Mouse (Mus musculus): ENCODE data around the gene Noc2l. TPM values are rescaled to one million over a fixed set of nuclear protein-coding genes. Genes with fewer than 3 reads are reported as not detected.

Gene Noc2l
- polyA plus RNA-seq, 2 experiments = 61.2 to 130 TPM

- ATAC-seq (ENCODE audit: low FRiP score, low read depth) (no peak), DNase-seq (ENCODE audit: low spot score) (no peak)
- Histone ChIP-seq H3K27ac (replicated peaks; ENCODE audit: low read depth, low read length) (no peak overlapping the region), H3K4me3 (replicated peaks; ENCODE audit: low read length) (no peak overlapping the region), H3K27me3 (ENCODE audit: control insufficient read depth, insufficient read depth, low read length) (no peaks in the 10 kb centered on the region), H3K4me1 (ENCODE audit: control insufficient read depth, insufficient read depth, low read length) (no peaks in the 10 kb centered on the region), H3K4me2 (replicated peaks; ENCODE audit: low read depth, low read length, severe bottlenecking) (no peak overlapping the region), H3K9ac (ENCODE audit: low read depth, low read length, severe bottlenecking) (no peak overlapping the region), H3K9me3 (ENCODE audit: control insufficient read depth, low read length) (no peaks in the 10 kb centered on the region), H3K36me3 (ENCODE audit: control insufficient read depth, insufficient read depth, low read length) (0 out of 2 replicates have a peak, but pooled peaks cover 4% of the 10 kb centered on the region)
- no peak for TF ChIP-seq POLR2A (IDR thresholded peaks at IDR 0.05; ENCODE audit: borderline replicate concordance, extremely low read depth, insufficient read depth, insufficient read length)
- WGBS = 63% methylated on average over 16 of the region's 16 CpGs
Observed at GRCm38 (mm10) chr4:156217838-156218237, 18.0 kb upstream of the Noc2l start.

- Histone ChIP-seq H3K36me3 (ENCODE audit: control insufficient read depth, insufficient read depth, low read length) (0 out of 2 replicates have a peak, but pooled peaks cover 7% of the 10 kb centered on the region), H3K27ac (replicated peaks; ENCODE audit: low read depth, low read length) (no peak overlapping the region), H3K9ac (ENCODE audit: low read depth, low read length, severe bottlenecking) (no peak overlapping the region), H3K4me1 (ENCODE audit: control insufficient read depth, insufficient read depth, low read length) (no peaks in the 10 kb centered on the region), H3K9me3 (ENCODE audit: control insufficient read depth, low read length) (no peaks in the 10 kb centered on the region), H3K4me2 (replicated peaks; ENCODE audit: low read depth, low read length, severe bottlenecking) (no peak overlapping the region), H3K27me3 (ENCODE audit: control insufficient read depth, insufficient read depth, low read length) (no peaks in the 10 kb centered on the region), H3K4me3 (replicated peaks; ENCODE audit: low read length) (no peak overlapping the region)
- WGBS = 87% methylated on average over 11 of the region's 11 CpGs
- no peak for TF ChIP-seq POLR2A (IDR thresholded peaks at IDR 0.05; ENCODE audit: borderline replicate concordance, extremely low read depth, insufficient read depth, insufficient read length)
- DNase-seq (ENCODE audit: low spot score) = no peak
- ATAC-seq (ENCODE audit: low FRiP score, low read depth) = no peak
Observed at GRCm38 (mm10) chr4:156219936-156220335, 15.9 kb upstream of the Noc2l start.

- TF ChIP-seq POLR2A (IDR thresholded peaks at IDR 0.05; ENCODE audit: borderline replicate concordance, extremely low read depth, insufficient read depth, insufficient read length) = no peak
- H3K27me3 ChIP-seq (ENCODE audit: control insufficient read depth, insufficient read depth, low read length) = no peaks in the 10 kb centered on the region
- H3K27ac ChIP-seq (replicated peaks; ENCODE audit: low read depth, low read length) = no peak overlapping the region
- DNase-seq (ENCODE audit: low spot score) = no peak
- H3K4me3 ChIP-seq (replicated peaks; ENCODE audit: low read length) = no peak overlapping the region
- 0 out of 2 replicates have a peak, but pooled peaks cover 5% of the 10 kb centered on the region for H3K4me1 ChIP-seq (ENCODE audit: control insufficient read depth, insufficient read depth, low read length)
- WGBS = 79% methylated on average over 2 of the region's 2 CpGs
- no peaks in the 10 kb centered on the region for H3K9me3 ChIP-seq (ENCODE audit: control insufficient read depth, low read length)
- no peak overlapping the region for H3K4me2 ChIP-seq (replicated peaks; ENCODE audit: low read depth, low read length, severe bottlenecking)
- peaks cover 10% of the 10 kb centered on the region for H3K36me3 ChIP-seq (ENCODE audit: control insufficient read depth, insufficient read depth, low read length)
- no peak overlapping the region for H3K9ac ChIP-seq (ENCODE audit: low read depth, low read length, severe bottlenecking)
- ATAC-seq (ENCODE audit: low FRiP score, low read depth) = no peak
Observed at GRCm38 (mm10) chr4:156224276-156224675, 11.5 kb upstream of the Noc2l start.

- DNase-seq (ENCODE audit: low spot score) (no peak), ATAC-seq (ENCODE audit: low FRiP score, low read depth) (peak; percentile 23; the same call in 1 of the 2 replicates)
- 34% methylated on average over 18 of the region's 18 CpGs for WGBS
- Histone ChIP-seq H3K9me3 (ENCODE audit: control insufficient read depth, low read length) (no peaks in the 10 kb centered on the region), H3K9ac (ENCODE audit: low read depth, low read length, severe bottlenecking) (0 out of 2 replicates have a peak overlapping the region, but pooled peaks have one; percentile 12), H3K4me2 (replicated peaks; ENCODE audit: low read depth, low read length, severe bottlenecking) (no peak overlapping the region; the same call in 1 of the 2 replicates), H3K4me3 (replicated peaks; ENCODE audit: low read length) (no peak overlapping the region), H3K27me3 (ENCODE audit: control insufficient read depth, insufficient read depth, low read length) (no peaks in the 10 kb centered on the region), H3K27ac (replicated peaks; ENCODE audit: low read depth, low read length) (no peak overlapping the region), H3K4me1 (ENCODE audit: control insufficient read depth, insufficient read depth, low read length) (0 out of 2 replicates have a peak, but pooled peaks cover 5% of the 10 kb centered on the region), H3K36me3 (ENCODE audit: control insufficient read depth, insufficient read depth, low read length) (peaks cover 40% of the 10 kb centered on the region)
- TF ChIP-seq POLR2A (IDR thresholded peaks at IDR 0.05; ENCODE audit: borderline replicate concordance, extremely low read depth, insufficient read depth, insufficient read length) = no peak
Observed at GRCm38 (mm10) chr4:156227752-156228392, 7.9 kb upstream of the Noc2l start.

GRCm38 (mm10) chr4:156228393-156229024 lies 7.3 kb upstream of the Noc2l start:
- H3K9me3 ChIP-seq (ENCODE audit: control insufficient read depth, low read length) = no peaks in the 10 kb centered on the region
- H3K27me3 ChIP-seq (ENCODE audit: control insufficient read depth, insufficient read depth, low read length) = no peaks in the 10 kb centered on the region
- H3K4me1 ChIP-seq (ENCODE audit: control insufficient read depth, insufficient read depth, low read length) = peaks cover 8% of the 10 kb centered on the region; the same call in 1 of the 2 replicates
- H3K4me3 ChIP-seq (replicated peaks; ENCODE audit: low read length) = no peak overlapping the region
- TF ChIP-seq POLR2A (IDR thresholded peaks at IDR 0.05; ENCODE audit: borderline replicate concordance, extremely low read depth, insufficient read depth, insufficient read length) = no peak
- H3K4me2 ChIP-seq (replicated peaks; ENCODE audit: low read depth, low read length, severe bottlenecking) = no peak overlapping the region
- DNase-seq (ENCODE audit: low spot score) (no peak), ATAC-seq (ENCODE audit: low FRiP score, low read depth) (0 out of 2 replicates have a peak, but pooled peaks have one; percentile 17)
- no peak overlapping the region for H3K9ac ChIP-seq (ENCODE audit: low read depth, low read length, severe bottlenecking)
- peaks cover 43% of the 10 kb centered on the region for H3K36me3 ChIP-seq (ENCODE audit: control insufficient read depth, insufficient read depth, low read length)
- H3K27ac ChIP-seq (replicated peaks; ENCODE audit: low read depth, low read length) = no peak overlapping the region
- WGBS = 21% methylated on average over 10 of the region's 12 CpGs
